Mouse (Mus musculus) kidney, adult 18-20 months (tissue): Measurements from ENCODE around the gene Il1rl2.
"Not testable (repeated sequence)": the region's sequence is repeated elsewhere in the genome, so short reads cannot be mapped to it uniquely, and the experiment has no call there.

Experiments used
- DNase-seq: peaks from one replicate; pipeline ENCODE4 v3.0.0; 2021

Il1rl2 gene

DNA sequence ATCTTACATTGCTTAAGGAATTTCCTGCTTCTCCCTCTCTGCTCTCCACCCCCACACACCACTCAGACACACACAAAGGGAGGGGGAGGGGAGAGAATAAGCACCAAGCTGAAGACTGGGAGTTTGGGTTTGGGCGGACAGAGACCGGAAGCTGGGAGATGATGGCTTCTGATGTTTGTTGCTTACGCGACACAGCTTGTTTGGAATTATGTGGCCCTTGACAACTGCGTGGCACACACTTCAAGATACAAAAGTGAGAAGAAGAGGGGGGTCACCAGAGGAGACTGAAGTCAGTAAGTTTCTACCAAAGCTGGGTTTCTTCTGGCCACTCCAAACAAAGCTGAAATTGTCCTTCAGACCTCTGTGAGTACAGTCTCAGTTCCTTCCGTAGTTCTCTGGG, at the start of gene Il1rl2:
Gene Il1rl2, plus strand, starts transcription at position 154 of the 400 bp plus-strand sequence.
- DNase-seq, result no peak

DNA sequence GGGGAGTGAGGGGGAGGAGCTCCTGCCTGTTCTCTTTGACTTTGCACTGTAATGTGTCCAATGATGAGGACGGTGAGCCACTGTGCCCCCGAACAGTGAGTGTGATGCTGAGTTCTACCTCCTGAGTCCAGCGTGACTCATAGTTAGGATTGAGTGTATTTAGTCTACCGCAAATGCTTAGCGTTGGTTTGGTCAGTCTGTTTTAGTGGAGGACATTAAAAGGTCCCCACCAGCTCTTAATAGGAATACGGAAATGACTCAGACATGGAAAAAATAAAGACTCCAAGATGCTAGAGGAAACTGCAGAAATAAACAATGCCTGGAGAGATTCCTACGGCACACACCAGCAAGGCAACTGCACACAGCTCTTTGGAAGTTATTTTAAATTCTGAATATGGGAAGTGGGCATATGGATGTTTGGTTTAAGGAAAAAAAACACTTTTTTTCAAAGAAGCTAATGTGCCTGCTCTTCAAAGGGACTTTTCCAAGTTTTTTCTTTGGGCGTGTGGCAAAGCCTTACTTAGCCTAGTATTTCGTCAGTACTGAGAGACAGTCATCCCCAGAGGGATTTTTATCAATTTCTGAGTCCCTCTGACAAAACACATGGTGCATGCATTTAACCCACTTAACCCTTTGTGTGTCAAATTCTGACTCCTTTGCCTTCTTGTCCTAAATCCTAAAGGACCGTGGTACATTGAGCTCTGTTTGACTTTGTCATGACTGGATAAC, 49.0 kb upstream of the Il1rl2 start:
- no peak for DNase-seq

DNA sequence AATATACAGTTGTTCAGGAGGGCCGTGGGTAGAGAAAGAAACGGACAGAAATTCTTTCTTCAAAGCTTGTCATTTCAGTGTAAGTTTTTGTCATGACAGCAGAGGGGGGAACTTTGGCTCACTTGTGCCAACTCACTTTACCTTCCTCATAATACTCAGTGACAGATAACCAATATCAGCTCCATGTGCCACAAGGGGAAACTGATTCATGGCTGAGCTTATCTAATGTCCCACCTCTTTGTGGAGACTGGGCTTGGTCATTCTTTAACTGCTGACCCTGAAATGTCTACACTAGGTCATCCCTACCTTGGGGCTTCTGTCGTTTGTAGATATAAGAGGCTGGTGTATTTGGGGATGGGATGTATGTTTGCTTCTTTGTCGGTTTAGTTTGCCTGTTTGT, 46.5 kb upstream of the Il1rl2 start:
- no peak for DNase-seq

DNA sequence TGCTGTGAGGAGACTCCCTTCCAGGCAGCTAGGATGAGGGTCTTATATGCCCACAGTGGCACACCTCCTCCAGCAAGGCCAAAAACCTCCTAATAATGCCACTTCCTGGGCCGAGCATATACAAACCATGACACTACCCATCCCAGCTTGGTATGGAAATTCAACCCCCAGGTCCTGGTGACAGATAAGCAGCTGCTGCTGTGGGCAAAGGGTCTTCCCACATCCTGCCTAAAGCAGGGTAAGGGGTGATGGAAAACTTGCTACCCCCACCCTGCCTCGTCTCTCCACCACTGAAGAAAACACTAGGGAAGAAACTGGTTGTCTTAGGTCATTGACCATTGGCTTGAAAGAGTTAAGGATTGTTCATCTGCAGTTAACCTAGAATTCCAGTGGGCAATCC, 45.7 kb upstream of the Il1rl2 start:
- no peak for DNase-seq

DNA sequence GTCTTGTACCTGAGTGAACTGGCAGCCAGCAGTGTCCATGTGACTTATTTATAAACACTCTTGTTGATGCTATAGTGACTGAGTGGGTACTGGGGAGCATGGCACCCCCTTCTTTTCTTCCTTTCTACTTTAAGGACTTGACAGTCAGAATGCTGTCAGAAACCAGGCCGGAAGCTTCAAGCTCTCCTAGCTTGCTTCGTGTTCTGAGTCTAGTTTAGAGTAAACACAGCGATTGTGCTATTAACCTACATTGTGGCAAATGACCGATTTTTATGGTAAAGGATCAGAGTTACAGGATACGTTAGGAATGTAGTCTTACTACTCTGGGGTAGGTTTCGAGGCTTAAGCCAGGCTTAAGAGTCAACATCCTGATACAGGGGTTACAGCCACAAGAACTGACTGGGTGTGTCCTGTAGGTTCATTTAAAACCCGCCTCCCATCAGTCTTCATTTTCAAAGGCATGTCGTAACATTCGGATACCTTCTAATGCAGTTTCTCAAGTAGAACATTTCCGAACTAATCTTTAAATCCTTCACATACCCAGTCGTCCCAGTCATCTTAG, 45.1 kb upstream of the Il1rl2 start:
- DNase-seq, result no peak

DNA sequence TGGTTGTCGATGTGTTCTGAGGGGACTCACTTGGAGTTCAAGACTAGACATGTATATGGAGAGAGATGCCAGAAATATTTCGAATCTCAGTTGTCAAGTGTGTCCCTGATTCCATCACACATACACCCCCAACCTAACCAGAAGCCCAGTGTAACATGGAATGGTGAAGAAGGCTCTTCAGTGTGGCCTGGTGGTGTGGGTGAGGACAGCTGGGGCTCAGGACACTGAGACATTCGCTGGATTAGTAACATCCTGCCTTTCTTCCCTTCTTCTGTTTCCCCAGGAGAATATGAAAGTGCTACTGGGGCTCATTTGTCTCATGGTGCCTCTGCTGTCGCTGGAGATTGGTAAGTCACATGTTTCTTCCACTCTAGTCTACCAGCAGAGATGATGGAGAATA, 42.5 kb upstream of the Il1rl2 start:
- no peak for DNase-seq

DNA sequence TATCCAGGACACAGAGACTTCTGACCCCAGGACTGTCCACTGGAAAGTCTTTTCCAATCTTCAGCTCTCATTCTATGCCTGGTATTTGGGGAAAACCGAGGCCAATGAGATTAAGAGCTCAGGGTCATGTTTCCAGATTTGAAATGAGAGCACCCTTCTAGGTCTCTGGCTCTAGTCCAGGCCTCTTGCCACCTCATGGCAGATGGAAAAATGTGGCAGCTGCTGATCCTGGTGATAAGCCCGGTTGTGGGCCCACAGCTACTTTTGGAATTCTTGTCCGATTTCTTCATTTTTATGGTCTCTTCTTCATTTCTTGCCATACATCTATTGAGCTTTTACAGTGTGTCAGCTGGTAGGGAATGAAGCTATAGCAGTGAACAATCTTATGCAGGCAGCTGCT, 42.0 kb upstream of the Il1rl2 start:
- DNase-seq, result no peak

DNA sequence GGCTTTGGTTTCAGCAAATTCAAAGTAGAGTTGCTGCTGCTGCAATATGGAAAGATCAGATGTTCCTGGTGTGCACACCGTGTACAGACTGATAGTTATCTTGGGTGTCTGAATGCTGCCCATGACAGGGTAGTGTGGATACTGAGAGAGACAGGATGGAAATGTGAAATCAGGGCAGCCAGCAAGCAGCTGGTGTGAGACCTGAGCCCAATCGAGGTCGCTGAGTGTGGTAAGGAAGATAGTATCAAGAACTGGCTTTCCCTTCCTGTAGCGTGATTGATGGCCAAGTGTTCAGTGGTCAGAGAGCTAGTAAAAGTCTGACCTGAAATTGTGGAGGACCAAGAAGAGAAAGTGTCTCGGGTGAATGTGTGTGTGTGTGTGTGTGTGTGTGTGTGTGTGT, 40.4 kb upstream of the Il1rl2 start:
- no peak for DNase-seq

DNA sequence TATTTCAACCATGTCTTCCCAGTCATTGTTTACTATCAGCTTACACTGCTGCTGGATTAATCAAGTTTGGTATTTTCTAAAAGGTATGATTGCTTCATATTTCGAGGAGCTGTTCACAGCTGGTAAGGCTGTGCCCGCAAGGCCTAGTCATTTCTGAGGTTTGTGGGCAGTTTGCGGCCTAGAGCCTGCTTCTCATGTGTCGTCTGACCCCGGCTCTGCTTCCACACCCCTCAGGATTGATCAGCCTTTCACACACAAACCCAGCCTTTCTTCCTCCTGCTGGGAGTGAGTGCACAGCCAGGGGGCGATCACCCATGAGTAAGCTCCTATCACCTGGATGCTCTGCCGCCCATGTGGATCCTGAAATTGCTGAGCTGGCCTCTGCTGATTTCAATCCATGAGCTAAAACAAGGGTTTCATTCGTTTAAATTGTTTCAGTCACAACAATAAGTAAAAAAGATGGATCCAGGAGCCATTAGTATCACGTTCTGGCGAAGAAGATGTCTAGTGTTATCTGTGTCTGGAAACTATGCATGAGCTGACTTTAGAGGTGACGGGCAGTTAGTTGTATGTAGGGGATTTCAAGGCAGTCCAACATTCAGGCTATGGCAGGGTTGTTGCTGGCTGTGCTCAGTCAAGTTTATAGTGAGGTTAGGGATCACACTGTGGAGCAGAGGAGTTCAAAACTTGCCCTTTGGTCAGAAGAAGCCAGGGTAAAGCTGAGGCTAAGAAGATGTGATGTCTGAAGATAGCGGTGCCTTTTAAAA, 33.7 kb upstream of the Il1rl2 start:
- no peak for DNase-seq

DNA sequence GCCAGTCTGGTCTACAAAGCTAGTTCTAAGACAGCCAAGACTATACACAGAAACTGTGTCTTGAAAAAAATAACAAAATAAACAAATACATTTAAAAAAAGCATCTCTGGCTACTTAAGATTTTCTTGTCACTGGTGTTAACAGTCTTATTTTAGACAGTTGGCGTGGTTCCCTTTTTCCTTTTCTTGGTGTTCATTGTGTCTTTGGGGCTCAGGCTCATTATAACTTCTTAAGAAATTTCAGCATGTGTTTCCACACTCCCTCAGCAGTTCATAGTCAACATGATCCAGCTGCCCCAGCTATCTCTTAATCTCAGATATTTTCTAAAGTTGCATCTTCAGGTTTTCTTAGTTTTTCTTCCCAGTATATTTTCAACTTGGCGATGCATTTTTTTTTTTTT, 32.2 kb upstream of the Il1rl2 start:
- no peak for DNase-seq

DNA sequence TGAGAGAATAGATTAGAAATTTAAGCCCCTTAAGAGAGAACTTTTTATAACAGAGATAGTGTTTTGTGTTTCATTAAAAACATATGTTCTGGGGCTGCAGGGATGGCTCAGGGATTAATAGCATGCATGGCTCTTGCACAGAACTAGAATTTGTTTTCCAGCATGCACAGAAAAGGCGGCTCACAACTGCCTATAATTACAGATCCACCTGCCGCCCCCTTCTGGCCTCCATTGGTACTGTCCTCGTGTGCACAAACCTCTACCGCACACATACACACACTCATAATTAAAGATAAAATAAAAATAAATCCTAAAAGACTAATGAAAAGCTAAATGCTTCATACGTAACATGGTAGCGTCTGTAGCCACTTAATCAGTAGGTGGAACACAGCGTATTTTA, 30.5 kb upstream of the Il1rl2 start:
- DNase-seq, result no peak

DNA sequence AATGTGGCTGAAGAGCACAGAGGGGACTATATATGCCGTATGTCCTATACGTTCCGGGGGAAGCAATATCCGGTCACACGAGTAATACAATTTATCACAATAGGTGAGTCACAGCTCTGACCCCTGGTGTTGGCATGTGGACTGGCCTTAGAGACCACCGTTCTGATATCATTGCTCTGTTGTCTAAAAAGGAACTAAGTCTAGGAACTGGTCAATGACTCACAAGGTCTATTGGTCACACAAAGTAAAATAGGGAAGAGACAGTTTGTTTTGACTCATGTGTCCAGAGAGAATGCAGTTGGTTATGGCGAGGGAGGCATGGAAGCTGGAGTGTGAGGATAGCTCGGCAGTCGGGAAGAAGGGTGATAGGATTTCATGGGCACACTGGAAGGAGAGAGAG, 29.6 kb upstream of the Il1rl2 start:
- DNase-seq, result no peak

DNA sequence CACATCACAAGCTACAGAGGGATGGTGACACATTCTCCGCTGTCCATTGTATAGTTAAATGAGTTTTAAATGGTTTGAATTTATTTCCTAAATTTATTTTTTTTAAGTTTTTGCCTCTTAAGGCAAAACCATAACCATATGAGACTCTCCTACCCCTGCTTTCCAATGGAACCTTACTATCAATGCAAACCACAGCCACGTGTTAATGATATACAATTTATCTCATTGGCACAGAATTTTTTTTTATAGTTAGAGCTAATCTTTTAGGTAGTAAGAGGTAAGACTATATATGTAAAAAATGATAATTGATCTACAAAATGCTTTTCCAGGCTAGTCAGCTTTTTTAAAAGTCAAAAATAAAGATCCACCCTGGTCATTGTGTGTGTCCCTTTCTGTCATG, 26.4 kb upstream of the Il1rl2 start:
- no peak for DNase-seq

DNA sequence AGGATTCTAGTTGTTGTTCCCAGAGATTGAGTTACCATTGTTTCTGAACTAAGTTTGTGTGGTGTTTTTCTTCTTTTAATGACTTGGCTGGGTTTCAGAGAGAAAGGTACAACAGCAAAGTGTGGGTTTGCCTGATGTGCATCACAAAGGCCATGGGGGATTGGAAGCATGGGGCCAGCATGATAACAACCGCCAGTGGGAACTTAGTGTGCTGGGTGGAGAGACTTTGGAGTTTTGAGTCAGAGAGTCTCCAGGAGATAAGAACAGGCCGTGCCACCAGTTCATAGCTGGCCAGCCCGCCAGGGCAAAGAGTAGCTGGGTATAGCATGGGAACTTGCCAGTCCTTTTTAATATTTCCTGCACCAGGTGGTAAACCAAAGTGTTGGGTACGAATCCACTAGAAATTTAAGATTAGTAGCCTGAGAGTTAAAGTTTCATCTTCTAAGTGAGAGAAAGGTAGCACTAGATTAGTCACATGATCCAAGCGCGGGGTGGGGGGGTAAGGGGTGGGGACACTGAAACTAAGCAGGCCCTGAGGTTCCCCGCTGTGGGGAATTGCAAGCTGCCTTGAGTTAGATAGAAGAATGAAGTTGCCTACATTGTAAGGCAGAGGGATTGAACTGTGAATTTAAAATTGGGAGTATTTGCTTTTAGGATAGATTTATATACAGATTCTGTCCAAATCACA, 21.1 kb upstream of the Il1rl2 start:
- no peak for DNase-seq

DNA sequence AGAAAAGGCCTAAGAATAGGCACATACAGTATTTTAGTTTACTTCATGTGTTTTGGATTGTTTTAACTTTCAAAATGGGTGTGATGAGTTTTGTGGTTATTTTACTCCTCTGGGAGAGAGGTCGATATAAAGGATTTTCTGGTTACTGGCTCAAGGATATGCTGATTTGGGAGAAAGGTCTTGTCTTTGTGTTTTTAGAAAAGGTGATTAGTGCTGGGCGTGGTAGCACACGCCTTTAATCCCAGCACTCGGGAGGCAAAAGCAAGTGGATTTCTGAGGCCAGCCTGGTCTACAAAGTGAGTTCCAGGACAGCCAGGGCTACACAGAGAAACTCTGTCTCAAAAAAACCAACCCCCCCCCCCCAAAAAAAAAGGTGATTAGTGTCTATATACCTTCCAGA, 20.1 kb upstream of the Il1rl2 start:
- DNase-seq, result not testable (repeated sequence)

DNA sequence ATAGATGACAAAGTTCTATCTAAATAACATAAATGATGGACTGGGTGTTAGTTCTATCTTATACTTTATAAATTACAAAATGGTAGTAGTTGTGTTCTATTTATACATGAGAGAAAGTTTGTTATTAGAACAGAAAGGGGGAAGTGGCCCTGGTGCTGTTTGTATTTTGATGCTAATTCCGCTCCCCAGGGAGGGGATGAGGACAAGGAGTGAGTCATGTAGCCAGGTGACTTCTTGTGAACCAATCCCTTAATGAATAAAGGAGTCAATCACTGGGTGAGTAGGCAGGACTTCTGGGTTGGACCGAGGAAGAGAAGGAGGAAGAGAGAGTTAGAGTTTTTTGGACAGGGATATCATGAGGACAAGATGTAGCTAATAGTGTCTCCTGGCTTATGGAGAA, 18.3 kb upstream of the Il1rl2 start:
- no peak for DNase-seq

DNA sequence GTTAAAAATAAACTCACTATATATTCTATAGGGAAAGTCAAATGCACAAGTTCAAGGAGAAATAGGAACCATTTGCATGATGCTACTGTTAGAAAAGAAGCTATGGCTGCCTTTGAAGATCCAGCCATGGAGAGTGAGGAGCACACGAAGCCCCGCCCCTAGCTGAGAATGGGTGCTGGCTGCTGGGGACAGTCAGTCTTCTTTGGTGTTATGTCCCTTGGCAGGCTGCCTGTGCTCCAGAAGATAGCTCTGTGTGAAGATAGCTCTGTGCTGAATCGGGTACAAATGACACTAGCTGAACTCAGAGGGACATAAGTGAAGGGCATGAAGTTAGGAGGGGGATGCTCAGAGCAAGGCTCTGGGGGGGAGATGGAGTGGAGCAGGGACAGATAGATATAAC, 13.3 kb upstream of the Il1rl2 start:
- no peak for DNase-seq

DNA sequence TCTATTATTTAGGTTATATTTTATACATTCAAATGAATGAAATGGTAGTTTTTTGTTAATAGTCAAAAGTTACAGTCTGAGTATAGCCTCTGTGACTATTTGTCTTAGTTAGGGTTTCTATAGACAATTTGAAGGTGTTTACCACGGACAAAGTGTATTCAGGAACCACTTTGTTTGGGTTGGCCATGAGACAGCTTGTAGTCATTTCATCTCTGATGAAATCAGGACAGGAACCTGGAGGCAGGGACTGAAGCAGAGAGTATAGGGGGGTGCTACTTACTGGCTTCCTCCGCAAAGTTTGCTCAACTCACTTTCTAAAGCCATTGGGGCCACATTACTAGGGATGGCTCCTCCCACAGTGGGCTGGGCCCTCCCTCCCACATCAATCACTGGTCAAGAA, 12.8 kb upstream of the Il1rl2 start:
- no peak for DNase-seq

DNA sequence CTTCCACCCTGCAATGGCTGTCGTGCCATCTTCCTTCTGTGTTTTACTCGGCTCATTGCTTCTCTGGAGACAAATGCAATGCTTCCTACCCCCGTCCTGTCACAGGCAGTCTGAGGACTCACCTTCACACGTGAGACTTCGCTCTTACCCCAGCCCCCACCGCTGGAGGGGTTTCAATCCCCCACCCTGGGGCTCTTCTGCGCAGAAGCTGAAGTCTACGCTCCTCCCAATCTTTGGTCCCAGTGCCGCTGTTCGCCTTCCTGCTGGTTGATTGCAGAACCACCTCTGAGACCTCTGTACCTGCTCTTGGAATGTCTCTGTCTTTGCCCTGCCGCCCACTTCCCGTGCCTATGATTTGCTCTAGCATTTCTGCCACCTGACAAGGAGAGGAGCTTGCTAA, 10.4 kb upstream of the Il1rl2 start:
- DNase-seq, result no peak

DNA sequence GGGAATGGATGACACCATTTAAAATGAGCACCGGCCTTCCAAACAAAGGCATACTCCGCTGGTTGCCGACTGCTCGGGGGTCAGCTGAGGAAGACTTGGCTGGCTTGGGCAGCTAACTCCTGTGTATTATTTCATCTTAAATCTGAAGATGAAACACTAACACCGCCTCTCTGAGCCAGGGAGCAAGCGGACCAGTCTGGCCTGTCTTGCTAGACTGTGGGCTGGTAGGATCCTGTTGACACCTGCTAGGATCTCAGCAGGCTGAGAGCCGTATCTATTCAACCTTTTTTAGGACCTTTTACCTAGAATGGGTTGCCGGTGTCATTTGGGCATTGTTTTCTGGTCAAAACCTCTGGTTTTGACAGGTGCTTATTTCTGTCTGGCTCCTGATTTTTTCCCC, 6.8 kb upstream of the Il1rl2 start:
- DNase-seq, result no peak

DNA sequence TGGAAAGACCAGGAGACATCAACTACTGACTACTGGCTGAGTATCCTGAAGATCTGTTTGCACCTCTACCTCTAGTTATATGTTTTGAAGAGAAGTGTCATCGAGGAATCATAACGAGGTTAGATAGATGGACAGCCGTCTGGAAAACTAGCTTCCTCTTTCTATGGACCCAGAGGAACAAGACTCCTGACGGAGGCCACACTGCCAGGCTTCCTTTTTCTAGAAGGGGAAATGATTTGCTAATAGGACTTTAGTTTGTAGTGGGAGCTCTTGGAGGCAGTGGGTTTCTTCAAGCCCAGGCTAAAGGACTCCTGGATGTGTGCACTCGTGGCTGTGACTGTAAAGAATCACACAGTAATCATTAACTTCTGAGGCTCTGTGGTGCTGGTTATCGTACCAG, 2.6 kb upstream of the Il1rl2 start:
- no peak for DNase-seq

DNA sequence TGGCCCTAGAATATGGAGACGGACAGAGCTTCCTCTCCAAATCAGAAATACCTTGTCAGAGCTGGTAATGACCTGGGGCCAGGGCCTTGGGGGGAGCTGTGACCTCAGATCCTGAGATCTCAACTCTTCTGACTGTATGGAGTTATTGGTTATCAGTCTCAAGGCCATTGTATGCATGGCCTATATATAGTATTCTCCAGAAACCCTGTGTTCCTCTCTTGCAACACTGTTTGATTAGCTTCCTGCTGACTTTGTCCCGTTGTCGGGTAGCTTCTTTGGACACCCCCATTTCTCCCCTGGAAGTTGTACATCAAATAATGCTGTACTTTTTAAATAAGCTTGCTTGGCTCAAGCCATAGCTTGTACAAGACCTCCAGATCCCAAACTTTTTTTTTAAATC, 1.9 kb upstream of the Il1rl2 start:
- DNase-seq, result no peak

DNA sequence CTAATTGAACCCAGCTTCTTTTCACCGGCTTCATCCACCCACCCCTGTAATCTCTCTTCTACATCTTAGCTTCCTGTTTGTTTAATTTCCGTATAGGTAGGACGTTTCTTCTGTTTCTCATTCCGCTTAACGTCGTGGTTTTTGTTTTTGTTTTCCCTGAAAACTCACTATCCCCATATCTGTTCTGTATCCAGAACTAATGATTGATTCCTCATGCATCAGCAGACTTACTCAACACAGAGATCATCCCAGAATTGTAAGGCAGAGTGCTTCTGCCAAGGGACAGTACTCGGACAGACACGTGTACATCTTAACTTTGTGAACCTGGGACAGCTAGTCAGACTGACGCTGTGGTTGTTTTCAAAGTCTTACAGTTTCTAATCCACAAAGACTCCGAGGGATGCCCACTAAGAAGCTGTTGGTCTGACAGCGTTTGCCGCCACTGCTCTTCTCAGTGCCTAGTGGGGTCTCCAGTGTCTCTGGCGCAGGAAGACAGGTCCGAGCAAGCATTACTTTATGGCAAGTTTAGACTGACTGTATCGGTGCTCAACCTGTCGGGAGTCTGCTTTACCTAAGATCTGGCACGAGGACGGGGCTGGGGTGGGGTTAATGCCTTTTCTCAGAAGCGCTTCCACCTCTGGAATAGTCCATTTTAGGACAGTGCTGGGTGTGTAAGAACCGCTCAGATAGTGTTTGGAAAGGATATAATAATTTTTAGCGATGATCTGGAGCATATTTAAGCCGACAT, 719 bp downstream of the Il1rl2 start:
- DNase-seq, result no peak
